Mouse (Mus musculus) C2C12 (cell line): Measurements from ENCODE around the gene Ndufa4l2.

Experiments
- CTCF ChIP-seq: IDR thresholded peaks from one replicate; pipeline ENCODE4 v1.5.1; 2011; ENCODE audit not compliant: control insufficient read depth, insufficient read depth, insufficient read length
- MAX ChIP-seq: IDR thresholded peaks from one replicate; pipeline ENCODE4 v1.6.1; 2011; ENCODE audit warnings: mild to moderate bottlenecking, control low read depth

DNA sequence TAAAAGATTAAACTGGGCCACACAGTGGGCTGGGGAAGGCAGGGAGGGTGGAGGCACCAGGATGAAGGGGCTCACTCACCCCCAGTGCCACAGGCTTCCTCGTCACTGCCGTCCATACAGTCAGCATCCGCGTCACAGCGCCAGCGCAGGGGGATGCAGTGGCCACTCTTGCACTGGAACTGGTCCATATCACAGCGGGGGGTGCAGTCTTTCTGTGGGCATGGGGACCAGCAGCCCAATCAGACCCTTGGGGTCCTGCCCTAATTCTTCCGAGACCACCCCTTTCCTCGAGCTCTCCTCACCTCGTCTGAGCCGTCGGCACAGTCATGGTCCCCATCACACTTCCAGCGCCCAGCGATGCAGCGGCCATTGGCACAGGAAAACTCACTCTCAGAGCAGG lies 33.5 kb downstream of the Ndufa4l2 start:
- TF ChIP-seq CTCF (no peak), MAX (no peak)
